Mouse (Mus musculus): ENCODE results near the gene Stat1.

GRCm38 (mm10) chr1:52179939-52180568 is 60.8 kb downstream of the Stat1 start:
- no peak for TF ChIP-seq MYOG (IDR thresholded peaks at IDR 0.05; ENCODE audit: control insufficient read depth in 1 of 3, insufficient read depth in 1 of 3, insufficient read length in 2 of 3, low read depth in 2 of 3)
- no peak for TF ChIP-seq MYOD1 (IDR thresholded peaks at IDR 0.05; ENCODE audit: control insufficient read depth in 1 of 3, insufficient read length in 2 of 3, low read depth in 2 of 3)
- no peak for TF ChIP-seq POLR2A (IDR thresholded peaks at IDR 0.05; ENCODE audit: insufficient read length, low read depth)
- no peak for TF ChIP-seq TCF12 (IDR thresholded peaks at IDR 0.05; ENCODE audit: insufficient read depth, poor library complexity, severe bottlenecking)
- no peak for TF ChIP-seq USF1 (IDR thresholded peaks at IDR 0.05; ENCODE audit: low read depth)
- no peak for TF ChIP-seq MAX (IDR thresholded peaks at IDR 0.05; ENCODE audit: low read depth)
- TF ChIP-seq E2F4 (IDR thresholded peaks at IDR 0.05; ENCODE audit: insufficient read depth) = no peak

All from myocyte (in vitro differentiated cells).